18 mouse cellular contexts compared by ENCODE assay signal in genomic region chr9:60227727-60228126, GRCm38 (mm10).
DNase-seq lines count a peak whose midpoint lies in the region; ATAC-seq and TF ChIP-seq lines count a peak whose summit lies in the region.
"Had no signal": no experiment of that assay in that cellular context is flagged by ENCODE, and none has a peak within 500 bp of the region (broad histone marks: within the 10 kb centered on the region; RNA-seq: fewer than 3 reads in every experiment).

No protein-coding gene starts in this region.

- DNase-seq in gastrocnemius, adult 2 months, result peak; percentile 31
- no peak for DNase-seq in gastrocnemius, postnatal 10 days
- DNase-seq in left cerebral cortex, postnatal 4 days, result peak; percentile 40
- no peak for DNase-seq in left cerebral cortex, adult 8-10 months (ENCODE audit: low spot score in 2 of 2)
- peak; percentile 78 for DNase-seq in brain, embryonic 14.5 days (ENCODE audit: low read depth)
- DNase-seq in urinary bladder, adult 2 months (ENCODE audit: low spot score), result no peak
- DNase-seq: adrenal gland, adult 8-10 months; cerebellum, adult 8-10 months; embryo, embryonic 11 days; heart, postnatal 4 days; kidney, adult 9 months; kidney, postnatal 4 days; lung, adult 18-20 months; lung, postnatal 36 days had no signal

- H3K4me2 ChIP-seq in embryonic facial prominence, embryonic 15.5 days (replicated peaks), result no peak overlapping the region
- H3K4me2 ChIP-seq: heart, embryonic 13.5 days had no signal

- no peaks in the 10 kb centered on the region for H3K36me3 ChIP-seq in embryonic facial prominence, embryonic 15.5 days
- H3K36me3 ChIP-seq: heart, embryonic 13.5 days; midbrain, embryonic 10.5 days had no signal

- peaks cover 57% of the 10 kb centered on the region for H3K4me1 ChIP-seq in embryonic facial prominence, embryonic 15.5 days

- intact Hi-C loops in gastrocnemius, adult 2 months (cut with DNase I), result no loop called here
- intact Hi-C loops in left cerebral cortex, postnatal 4 days (cut with DNase I), result no loop called here

- no peak overlapping the region for H3K4me3 ChIP-seq in gastrocnemius, adult 2 months
- H3K4me3 ChIP-seq in embryonic facial prominence, embryonic 15.5 days (replicated peaks), result no peak overlapping the region
- H3K4me3 ChIP-seq: heart, embryonic 13.5 days; midbrain, embryonic 10.5 days had no signal

- TF ChIP-seq POLR2A in brain, embryonic 14.5 days (IDR thresholded peaks at IDR 0.05; ENCODE audit: borderline replicate concordance, extremely low read depth, insufficient read depth, insufficient read length, poor library complexity, severe bottlenecking), result no peak

- WGBS in embryonic facial prominence, embryonic 15.5 days, result 50% methylated on average over 7 of the region's 7 CpGs

- no peak overlapping the region for H3K27ac ChIP-seq in gastrocnemius, adult 2 months
- peak overlapping the region; percentile 67 for H3K27ac ChIP-seq in embryonic facial prominence, embryonic 15.5 days (replicated peaks)
- H3K27ac ChIP-seq: heart, embryonic 13.5 days; midbrain, embryonic 10.5 days had no signal

- H3K27me3 ChIP-seq in embryonic facial prominence, embryonic 15.5 days, result no peaks in the 10 kb centered on the region
- H3K27me3 ChIP-seq: heart, embryonic 13.5 days had no signal

- no peaks in the 10 kb centered on the region for H3K9me3 ChIP-seq in embryonic facial prominence, embryonic 15.5 days (replicated peaks)
- H3K9me3 ChIP-seq: heart, embryonic 13.5 days; midbrain, embryonic 10.5 days had no signal

- no peak for TF ChIP-seq CTCF in gastrocnemius, adult 2 months (IDR thresholded peaks at IDR 0.05)
- TF ChIP-seq CTCF in brain, embryonic 14.5 days (IDR thresholded peaks at IDR 0.05; ENCODE audit: borderline replicate concordance, extremely low read depth, insufficient read depth, insufficient read length), result no peak

- H3K9ac ChIP-seq in embryonic facial prominence, embryonic 15.5 days, result no peak overlapping the region
- H3K9ac ChIP-seq: heart, embryonic 13.5 days had no signal

- ATAC-seq in embryonic facial prominence, embryonic 15.5 days (ENCODE audit: insufficient number of reproducible peaks, low FRiP score, low TSS enrichment, low read depth), result no peak
- ATAC-seq: CD4-positive, CD25-positive, alpha-beta regulatory T cell, adult 4 months had no signal

Comparison
In these comparisons a context has a peak if more than half of its experiments do, and no peak if none do; other contexts are left out.
1. DNase-seq: peak in gastrocnemius, adult 2 months (single experiment), left cerebral cortex, postnatal 4 days (single experiment) and brain, embryonic 14.5 days (single experiment); none in gastrocnemius, postnatal 10 days (single experiment), left cerebral cortex, adult 8-10 months (0 of 2) and urinary bladder, adult 2 months (single experiment).